Mouse (Mus musculus) embryonic facial prominence, embryonic 12.5 days (tissue): ENCODE results near the gene Wnk3. TPM values are rescaled to one million over a fixed set of nuclear protein-coding genes. Genes with fewer than 3 reads are reported as not detected.
"Not testable (repeated sequence)": the region's sequence is repeated elsewhere in the genome, so short reads cannot be mapped to it uniquely, and the experiment has no call there.

Experiments used
- ATAC-seq: fragments of 200-750 bp; cut with Nextera tagmentation; 2 replicates; pipeline ENCODE4 v1.8.0; 2017; ENCODE audit not compliant: insufficient number of reproducible peaks, insufficient read depth, low FRiP score, low TSS enrichment
- H3K27ac ChIP-seq: fragments of 300-500 bp; sonication (generic); 2 replicates; pipeline ENCODE4 v1.5.1; 2016; ENCODE audit warnings: mild to moderate bottlenecking
- H3K27me3 ChIP-seq: fragments of 300-500 bp; sonication (generic); 2 replicates; pipeline ENCODE4 v1.6.1; 2016; ENCODE audit warnings: mild to moderate bottlenecking, moderate library complexity
- H3K36me3 ChIP-seq: fragments of 300-500 bp; sonication (generic); 2 replicates; pipeline ENCODE4 v1.6.1; 2016; ENCODE audit warnings: mild to moderate bottlenecking
- H3K4me1 ChIP-seq: fragments of 300-500 bp; sonication (generic); 2 replicates; pipeline ENCODE4 v1.6.1; 2016
- H3K4me2 ChIP-seq: fragments of 300-500 bp; sonication (generic); replicated peaks from 2 replicates; pipeline ENCODE4 v1.6.1; 2016; ENCODE audit warnings: mild to moderate bottlenecking, moderate library complexity
- H3K4me3 ChIP-seq: fragments of 300-500 bp; sonication (generic); 2 replicates; pipeline ENCODE4 v1.5.1; 2016; ENCODE audit warnings: mild to moderate bottlenecking
- H3K9ac ChIP-seq: fragments of 300-500 bp; sonication (generic); 2 replicates; pipeline ENCODE4 v1.6.1; 2016; ENCODE audit warnings: mild to moderate bottlenecking, moderate library complexity
- H3K9me3 ChIP-seq: fragments of 300-500 bp; sonication (generic); 2 replicates; pipeline ENCODE4 v1.6.1; 2016; ENCODE audit warnings: mild to moderate bottlenecking, moderate library complexity
- WGBS: fragments of 180-500 bp; shearing (Covaris S2); methylation state at CpG from one replicate; pipeline ENCODE4 v1.1.7; 2016; 5-methylcytosine and 5-hydroxymethylcytosine counted together
- polyA plus RNA-seq: library from polyadenylated mRNA; unstranded; fragments of >200 nt; fragmentation: Nextera tagmentation; extraction: Ambion mirVana; gene quantifications from 2 replicates; pipeline ENCODE4 v1.2.1, GENCODE M21; 2016

Wnk3 gene
- 7.0 and 8.2 TPM in 2 replicates for polyA plus RNA-seq

GRCm38 (mm10) chrX:151197778-151198177, at the start of gene Wnk3:
TSS of gene Wnk3 (plus strand) at chrX:151198078.
- 93% methylated on average over 2 of the region's 2 CpGs for WGBS
- Histone ChIP-seq H3K9ac (no peak within 1 kb of the TSS), H3K27ac (no peak within 1 kb of the TSS), H3K36me3 (no peaks in the 10 kb centered on the region), H3K4me1 (no peaks in the 10 kb centered on the region), H3K4me3 (no peak within 1 kb of the TSS), H3K27me3 (no peaks in the 10 kb centered on the region), H3K9me3 (no peaks in the 10 kb centered on the region), H3K4me2 (no peak within 1 kb of the TSS)
- no peak for ATAC-seq

DNA sequence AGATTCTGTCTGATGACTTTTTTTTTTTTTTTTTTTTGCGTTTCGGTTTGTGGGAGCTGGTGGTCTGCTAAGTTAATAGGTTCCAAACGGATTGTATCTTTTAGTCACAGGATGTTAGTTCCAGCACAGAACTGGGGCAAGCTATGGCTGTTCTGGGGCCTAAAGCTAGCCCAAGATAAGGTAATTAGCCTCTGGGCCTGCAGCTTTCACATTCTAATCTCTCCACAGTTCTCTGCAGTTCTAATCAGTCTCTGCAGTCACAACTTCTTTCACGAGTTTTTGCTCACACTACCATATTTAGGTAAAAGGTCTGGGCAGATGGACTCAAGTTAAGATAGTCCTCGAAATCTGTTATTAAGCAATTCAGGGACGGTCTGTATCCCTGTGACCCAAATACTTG, 39.5 kb upstream of the Wnk3 start:
- WGBS, result 71% methylated on average over 6 of the region's 6 CpGs
- Histone ChIP-seq H3K36me3 (no peaks in the 10 kb centered on the region), H3K9me3 (no peaks in the 10 kb centered on the region), H3K27me3 (no peaks in the 10 kb centered on the region), H3K4me1 (no peaks in the 10 kb centered on the region), H3K9ac (no peak overlapping the region), H3K4me2 (no peak overlapping the region), H3K4me3 (no peak overlapping the region), H3K27ac (no peak overlapping the region)
- no peak for ATAC-seq

GRCm38 (mm10) chrX:151168438-151169131, 29.3 kb upstream of the Wnk3 start:
- Histone ChIP-seq H3K27me3 (no peaks in the 10 kb centered on the region), H3K27ac (peak overlapping the region; percentile 88), H3K4me1 (no peaks in the 10 kb centered on the region), H3K36me3 (no peaks in the 10 kb centered on the region), H3K4me3 (peak overlapping the region; percentile 43), H3K9me3 (no peaks in the 10 kb centered on the region), H3K4me2 (peak overlapping the region; percentile 51), H3K9ac (peak overlapping the region; percentile 42; the same call in 1 of the 2 replicates)
- 17% methylated on average over 23 of the region's 25 CpGs for WGBS
- peak; percentile 78 for ATAC-seq

DNA sequence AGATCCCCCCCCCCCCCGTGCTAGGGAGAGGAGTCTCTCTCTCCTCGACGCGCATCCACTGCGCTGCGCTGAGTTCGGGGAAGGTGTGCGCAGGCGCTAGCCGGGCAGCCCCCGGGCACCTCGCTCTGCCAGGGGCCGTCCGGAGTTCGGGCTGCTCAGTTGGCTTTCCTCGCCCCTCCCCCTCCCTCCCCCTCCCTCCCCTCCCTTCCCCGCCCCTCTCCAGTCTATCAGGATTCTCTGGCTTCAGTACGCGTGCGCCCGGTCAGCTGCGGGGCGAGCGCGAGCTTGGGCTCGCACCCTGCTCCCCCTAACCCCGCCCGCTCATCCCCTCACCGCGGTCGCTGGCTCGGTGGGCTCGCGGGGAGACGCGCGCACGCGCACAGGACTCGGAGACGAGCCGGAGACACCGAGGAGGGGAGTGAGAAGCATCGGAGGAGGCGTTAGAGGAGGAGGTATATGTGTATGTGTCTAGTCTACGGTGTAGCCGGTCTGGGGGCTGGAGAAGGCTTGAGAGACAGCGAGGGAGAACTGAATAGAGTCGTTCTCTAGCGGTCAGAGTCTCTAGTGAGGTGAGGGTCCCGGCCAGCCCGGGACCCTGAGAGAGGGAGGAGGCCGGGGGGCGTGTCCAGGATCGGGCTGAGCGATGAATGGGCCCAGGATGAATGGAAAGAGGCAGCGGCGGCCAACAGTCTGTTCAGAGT, 28.5 kb upstream of the Wnk3 start:
- Histone ChIP-seq H3K27ac (peak overlapping the region; percentile 88), H3K9me3 (no peaks in the 10 kb centered on the region), H3K4me3 (peak overlapping the region; percentile 43), H3K9ac (peak overlapping the region; percentile 53), H3K27me3 (no peaks in the 10 kb centered on the region), H3K4me1 (no peaks in the 10 kb centered on the region), H3K36me3 (no peaks in the 10 kb centered on the region), H3K4me2 (peak overlapping the region; percentile 51)
- WGBS, result 27% methylated on average over 32 of the region's 58 CpGs
- ATAC-seq, result peak; percentile 96

DNA sequence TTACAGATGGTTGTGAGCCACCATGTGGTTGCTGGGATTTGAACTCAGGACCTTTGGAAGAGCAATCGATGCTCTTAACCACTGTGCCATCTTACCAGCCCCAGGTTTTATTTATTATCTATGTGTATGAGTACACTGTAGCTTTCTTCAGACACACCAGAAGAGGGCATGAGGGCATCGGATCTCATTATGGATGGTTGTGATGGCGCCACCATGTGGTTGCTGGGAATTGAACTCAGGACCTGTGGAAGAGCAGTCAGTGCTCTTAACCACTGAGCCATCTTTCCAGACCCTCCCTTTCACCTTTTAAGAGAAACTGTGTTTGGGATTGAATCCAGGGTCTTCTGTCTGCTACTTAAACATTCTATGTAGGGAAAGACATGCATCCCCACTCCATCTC, 24.7 kb upstream of the Wnk3 start:
- 69% methylated on average over 3 of the region's 3 CpGs for WGBS
- not testable (repeated sequence) for ATAC-seq

GRCm38 (mm10) chrX:151298329-151298728, 100.5 kb downstream of the Wnk3 start:
- Histone ChIP-seq H3K4me1 (no peaks in the 10 kb centered on the region), H3K36me3 (no peaks in the 10 kb centered on the region), H3K4me2 (no peak overlapping the region), H3K9me3 (no peaks in the 10 kb centered on the region), H3K27me3 (peaks cover 3% of the 10 kb centered on the region; the same call in 1 of the 2 replicates), H3K9ac (no peak overlapping the region), H3K4me3 (no peak overlapping the region), H3K27ac (no peak overlapping the region)
- ATAC-seq, result no peak

More for the DNA sequence above, 24.7 kb upstream of the Wnk3 start:
- H3K4me3 ChIP-seq, H3K9ac ChIP-seq, H3K27ac ChIP-seq, H3K4me1 ChIP-seq, H3K27me3 ChIP-seq, H3K9me3 ChIP-seq, H3K4me2 ChIP-seq, H3K36me3 ChIP-seq: not testable (repeated sequence)

GRCm38 (mm10) chrX:151313732-151314131, 115.9 kb downstream of the Wnk3 start:
- Histone ChIP-seq H3K4me1 (no peaks in the 10 kb centered on the region), H3K9ac (no peak overlapping the region), H3K27ac (no peak overlapping the region), H3K27me3 (no peaks in the 10 kb centered on the region), H3K4me3 (no peak overlapping the region), H3K36me3 (no peaks in the 10 kb centered on the region), H3K4me2 (no peak overlapping the region), H3K9me3 (no peaks in the 10 kb centered on the region)
- 75% methylated on average over 4 of the region's 4 CpGs for WGBS
- no peak for ATAC-seq

DNA sequence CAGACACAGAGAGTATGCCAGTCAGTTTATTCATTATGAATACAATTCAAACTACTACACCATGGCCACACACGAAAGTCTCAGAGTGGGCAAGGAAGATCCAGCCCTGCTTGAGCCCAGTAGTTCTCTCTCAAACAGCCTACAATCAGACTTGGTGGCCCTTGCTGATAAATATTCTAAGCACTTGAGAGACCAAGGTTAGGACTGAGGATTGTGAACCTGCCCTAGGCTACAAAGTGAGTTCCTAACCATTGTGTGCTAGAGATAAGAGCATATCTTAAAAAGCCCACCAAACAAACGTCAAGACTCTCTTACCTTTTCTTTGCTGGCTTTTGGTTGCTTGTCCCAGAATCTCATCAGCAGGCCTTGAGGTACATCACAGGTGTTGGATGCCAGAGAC, 135.7 kb downstream of the Wnk3 start:
- Histone ChIP-seq H3K27ac (no peak overlapping the region), H3K4me2 (no peak overlapping the region), H3K4me1 (no peaks in the 10 kb centered on the region), H3K27me3 (no peaks in the 10 kb centered on the region; the same call in 1 of the 2 replicates), H3K4me3 (no peak overlapping the region), H3K9me3 (no peaks in the 10 kb centered on the region), H3K9ac (no peak overlapping the region), H3K36me3 (no peaks in the 10 kb centered on the region)
- 80% methylated on average over 2 of the region's 2 CpGs for WGBS
- ATAC-seq, result no peak

DNA sequence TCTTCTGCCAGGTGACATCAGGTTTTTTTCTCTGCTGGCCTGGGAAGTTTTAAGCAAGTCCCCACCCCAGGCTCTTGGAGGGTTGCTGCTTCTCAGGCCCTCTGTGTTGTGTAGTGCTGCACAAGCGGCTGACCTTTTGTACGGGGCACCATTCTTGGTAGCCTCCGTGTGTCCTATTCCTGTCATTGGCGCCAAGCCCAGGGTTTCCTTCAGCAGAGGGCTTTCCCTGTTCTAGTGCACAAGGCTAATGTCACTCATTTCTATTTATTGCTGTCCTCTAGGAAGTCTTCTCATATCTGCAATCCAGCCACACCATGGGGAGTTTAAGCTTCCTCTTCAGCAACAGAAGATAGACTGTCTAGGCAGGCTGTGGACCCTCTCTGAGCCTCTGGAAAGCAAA, 139.9 kb downstream of the Wnk3 start:
- H3K4me1 ChIP-seq, result no peaks in the 10 kb centered on the region
- ATAC-seq, result no peak
- 86% methylated on average over 4 of the region's 4 CpGs for WGBS
- H3K9ac ChIP-seq, result no peak overlapping the region
- H3K27ac ChIP-seq, result no peak overlapping the region
- no peaks in the 10 kb centered on the region; the same call in 1 of the 2 replicates for H3K27me3 ChIP-seq
- no peaks in the 10 kb centered on the region for H3K36me3 ChIP-seq
- no peak overlapping the region for H3K4me3 ChIP-seq
- no peak overlapping the region for H3K4me2 ChIP-seq
- H3K9me3 ChIP-seq, result no peaks in the 10 kb centered on the region

GRCm38 (mm10) chrX:151343761-151344500, 146.1 kb downstream of the Wnk3 start, which contains the start of gene Fam120c:
TSS of gene Fam120c (plus strand) at chrX:151344175.
- 18% methylated on average over 47 of the region's 56 CpGs for WGBS
- peaks cover 14% of the 10 kb centered on the region; the same call in 1 of the 2 replicates for H3K27me3 ChIP-seq
- H3K36me3 ChIP-seq, result no peaks in the 10 kb centered on the region
- peak within 1 kb of the TSS; percentile 79 for H3K27ac ChIP-seq
- peak within 1 kb of the TSS; percentile 62 for H3K4me3 ChIP-seq
- no peaks in the 10 kb centered on the region for H3K4me1 ChIP-seq
- peak within 1 kb of the TSS; percentile 65 for H3K4me2 ChIP-seq
- peak within 1 kb of the TSS; percentile 68 for H3K9ac ChIP-seq
- no peaks in the 10 kb centered on the region for H3K9me3 ChIP-seq
- ATAC-seq, result peak; percentile 94

DNA sequence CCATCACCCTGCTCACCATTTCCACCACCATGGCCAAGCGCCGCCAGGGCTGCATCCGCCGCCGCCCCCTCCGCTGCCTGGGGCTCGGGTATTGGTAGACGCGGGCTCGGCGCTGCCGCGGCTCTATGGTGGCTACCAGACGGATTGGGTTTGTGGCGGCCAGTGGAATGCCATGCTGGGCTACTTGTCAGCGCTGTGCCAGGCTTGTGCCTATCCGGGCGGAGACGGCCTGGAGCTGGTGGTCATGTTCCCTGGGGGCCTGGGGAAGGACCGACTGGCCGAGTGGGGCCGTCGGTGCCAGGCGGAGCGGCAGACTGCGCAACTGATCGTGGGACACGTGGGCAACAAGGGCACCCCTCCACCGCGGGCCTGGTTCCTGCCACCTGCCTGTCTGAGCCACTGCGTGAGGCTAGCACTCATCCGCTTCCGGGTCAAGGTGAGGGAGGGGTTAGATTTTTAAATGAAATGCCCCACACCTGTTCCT, 146.7 kb downstream of the Wnk3 start:
- peak overlapping the region; percentile 68 for H3K9ac ChIP-seq
- H3K9me3 ChIP-seq, result no peaks in the 10 kb centered on the region
- 23% methylated on average over 33 of the region's 33 CpGs for WGBS
- no peaks in the 10 kb centered on the region for H3K4me1 ChIP-seq
- H3K27me3 ChIP-seq, result peaks cover 14% of the 10 kb centered on the region; the same call in 1 of the 2 replicates
- H3K4me2 ChIP-seq, result peak overlapping the region; percentile 65
- H3K36me3 ChIP-seq, result no peaks in the 10 kb centered on the region
- peak overlapping the region; percentile 79 for H3K27ac ChIP-seq
- peak; percentile 58 for ATAC-seq
- peak overlapping the region; percentile 62 for H3K4me3 ChIP-seq
